In genomic region chr10:5859729-5860128, GRCm38 (mm10) we compare ENCODE assay signal across 9 mouse cellular contexts. TPM values are rescaled to one million over a fixed set of nuclear protein-coding genes. Genes with fewer than 3 reads are reported as not detected.
DNase-seq lines count a peak whose midpoint lies in the region; ATAC-seq lines count a peak whose summit lies in the region.
"Had no signal": no experiment of that assay in that cellular context is flagged by ENCODE, and none has a peak within 500 bp of the region (broad histone marks: within the 10 kb centered on the region; RNA-seq: fewer than 3 reads in every experiment).

No protein-coding gene starts in this region.

- no peak overlapping the region for H3K4me3 ChIP-seq in hindbrain, embryonic 11.5 days (ENCODE audit: low read depth, low read length)
- H3K4me3 ChIP-seq in hindbrain, embryonic 12.5 days: no peak overlapping the region
- no peak overlapping the region for H3K4me3 ChIP-seq in limb, embryonic 11.5 days (ENCODE audit: low read depth, low read length)

- peak; percentile 22 for DNase-seq in hindbrain, embryonic 11.5 days (ENCODE audit: low spot score)
- peak; percentile 5 for DNase-seq in spleen, adult 12 weeks (ENCODE audit: low spot score)
- no peak for DNase-seq in spleen, postnatal 36 days (ENCODE audit: low spot score in 2 of 2)
- DNase-seq in limb, embryonic 11.5 days (ENCODE audit: low spot score): peak; percentile 28
- peak; percentile 67 for DNase-seq in thymus, postnatal 4 days
- DNase-seq in cerebellum, adult 11 months: no peak
- no peak for DNase-seq in left cerebral cortex, postnatal 25 days (ENCODE audit: low spot score in 2 of 2)

- H3K9me3 ChIP-seq in hindbrain, embryonic 11.5 days (ENCODE audit: control insufficient read depth, low read length): no peaks in the 10 kb centered on the region
- H3K9me3 ChIP-seq in hindbrain, embryonic 12.5 days (replicated peaks): no peaks in the 10 kb centered on the region
- H3K9me3 ChIP-seq in limb, embryonic 11.5 days (ENCODE audit: control insufficient read depth, low read length): no peaks in the 10 kb centered on the region

- intact Hi-C loops in left cerebral cortex, postnatal 25 days (cut with DNase I): loop anchor here (5.0 kb wide), 1 partner anchor 48 kb away; no protein-coding TSS in a partner anchor

- H3K9ac ChIP-seq in hindbrain, embryonic 11.5 days (ENCODE audit: low read depth, low read length): no peak overlapping the region
- H3K9ac ChIP-seq in hindbrain, embryonic 12.5 days: no peak overlapping the region
- H3K9ac ChIP-seq in limb, embryonic 11.5 days (ENCODE audit: low read length): no peak overlapping the region

- H3K36me3 ChIP-seq in hindbrain, embryonic 11.5 days (ENCODE audit: control insufficient read depth, insufficient read depth, low read length): no peaks in the 10 kb centered on the region
- peaks cover 6% of the 10 kb centered on the region; the same call in 1 of the 2 replicates for H3K36me3 ChIP-seq in hindbrain, embryonic 12.5 days
- no peaks in the 10 kb centered on the region for H3K36me3 ChIP-seq in limb, embryonic 11.5 days (ENCODE audit: control insufficient read depth, insufficient read depth, low read length)

- H3K27ac ChIP-seq in hindbrain, embryonic 11.5 days (ENCODE audit: low read depth, low read length): no peak overlapping the region
- no peak overlapping the region for H3K27ac ChIP-seq in hindbrain, embryonic 12.5 days
- no peak overlapping the region for H3K27ac ChIP-seq in limb, embryonic 11.5 days (replicated peaks; ENCODE audit: low read depth, low read length)
- H3K27ac ChIP-seq: macrophage had no signal

- H3K4me1 ChIP-seq in hindbrain, embryonic 11.5 days (replicated peaks; ENCODE audit: control insufficient read depth, insufficient read depth, low read length): no peaks in the 10 kb centered on the region
- H3K4me1 ChIP-seq in hindbrain, embryonic 12.5 days: no peaks in the 10 kb centered on the region
- no peaks in the 10 kb centered on the region for H3K4me1 ChIP-seq in limb, embryonic 11.5 days (ENCODE audit: control insufficient read depth, insufficient read depth, low read length)

- WGBS in hindbrain, embryonic 11.5 days: 69% methylated on average over 4 of the region's 4 CpGs
- WGBS in hindbrain, embryonic 12.5 days: 69% methylated on average over 4 of the region's 4 CpGs
- WGBS in limb, embryonic 11.5 days: 79% methylated on average over 4 of the region's 4 CpGs

- no peaks in the 10 kb centered on the region for H3K27me3 ChIP-seq in hindbrain, embryonic 11.5 days (ENCODE audit: control insufficient read depth, insufficient read depth, low read length)
- H3K27me3 ChIP-seq in hindbrain, embryonic 12.5 days: no peaks in the 10 kb centered on the region
- no peaks in the 10 kb centered on the region for H3K27me3 ChIP-seq in limb, embryonic 11.5 days (ENCODE audit: control insufficient read depth, insufficient read depth, low read length)

- ATAC-seq in hindbrain, embryonic 11.5 days (ENCODE audit: low FRiP score): no peak
- no peak for ATAC-seq in hindbrain, embryonic 12.5 days (ENCODE audit: low FRiP score)
- no peak for ATAC-seq in limb, embryonic 11.5 days (ENCODE audit: insufficient number of reproducible peaks, low FRiP score, low TSS enrichment, low read depth)

- no peak overlapping the region for H3K4me2 ChIP-seq in hindbrain, embryonic 11.5 days (replicated peaks; ENCODE audit: low read depth, low read length)
- H3K4me2 ChIP-seq in hindbrain, embryonic 12.5 days (replicated peaks): no peak overlapping the region
- no peak overlapping the region for H3K4me2 ChIP-seq in limb, embryonic 11.5 days (ENCODE audit: low read depth, severe bottlenecking)

RNA-seq across cellular contexts. Expression of gene Mtrf1l, which starts 36.0 kb away (rescaled TPM):
- polyA plus RNA-seq in hindbrain, embryonic 11.5 days (2014; fragmentation: Nextera tagmentation; extraction: Ambion mirVana): 15.7 and 16.9 TPM in 2 replicates
- polyA plus RNA-seq in hindbrain, embryonic 12.5 days (2016; fragmentation: Nextera tagmentation; extraction: Ambion mirVana): 11.6 and 12.5 TPM in 2 replicates
- polyA plus RNA-seq in limb, embryonic 11.5 days (2014; fragmentation: Nextera tagmentation; extraction: Ambion mirVana): 13.3 and 16.4 TPM in 2 replicates
- total RNA-seq in left cerebral cortex, postnatal 25 days (2021): 10 to 100 TPM; 11.1 to 11.3 TPM

RNA-seq across cellular contexts. Expression of gene Fbxo5, which starts 54.3 kb away (rescaled TPM):
- polyA plus RNA-seq in hindbrain, embryonic 11.5 days (2014; fragmentation: Nextera tagmentation; extraction: Ambion mirVana): 70.6 and 70.8 TPM in 2 replicates
- polyA plus RNA-seq in hindbrain, embryonic 12.5 days (2016; fragmentation: Nextera tagmentation; extraction: Ambion mirVana): 46.5 and 49.0 TPM in 2 replicates
- polyA plus RNA-seq in limb, embryonic 11.5 days (2014; fragmentation: Nextera tagmentation; extraction: Ambion mirVana): 100 and 107 TPM in 2 replicates
- under 1 TPM; 0.78 to 0.89 TPM for total RNA-seq in left cerebral cortex, postnatal 25 days (2021)

Comparison
In these comparisons a context has a peak if more than half of its experiments do, and no peak if none do; other contexts are left out.
1. DNase-seq: peak in hindbrain, embryonic 11.5 days (single experiment), spleen, adult 12 weeks (single experiment), limb, embryonic 11.5 days (single experiment) and thymus, postnatal 4 days (single experiment); none in spleen, postnatal 36 days (0 of 2), cerebellum, adult 11 months (single experiment) and left cerebral cortex, postnatal 25 days (0 of 2).